Mouse (Mus musculus) granulocyte monocyte progenitor cell, adult 5-6 weeks (primary cell): ENCODE results near the gene Gpr179. TPM values are rescaled to one million over a fixed set of nuclear protein-coding genes. Genes with fewer than 3 reads are reported as not detected.
"Not testable (repeated sequence)": the region's sequence is repeated elsewhere in the genome, so short reads cannot be mapped to it uniquely, and the experiment has no call there.

ENCODE experiments used
- ATAC-seq: replicated peaks from 2 replicates; pipeline ENCODE4 v1.8.0; 2016; ENCODE audit warnings: mild to moderate bottlenecking, moderate TSS enrichment, inconsistent platforms; ENCODE audit not compliant: poor library complexity, severe bottlenecking
- total RNA-seq, 2 experiments: library from RNA; stranded (forward) in 1 of 2; stranded (reverse) in 1 of 2; fragments of 200-712, 200-1000 nt in 1 of 2; fragments of >200 nt in 1 of 2; fragmentation: Nextera tagmentation in 1 of 2; gene quantifications; 2 replicates each; pipeline ENCODE4 v1.2.3; 2014 to 2017

The Gpr179 gene
- total RNA-seq, 2 experiments from 2014 or later, result 0.10 to 0.71 TPM

DNA sequence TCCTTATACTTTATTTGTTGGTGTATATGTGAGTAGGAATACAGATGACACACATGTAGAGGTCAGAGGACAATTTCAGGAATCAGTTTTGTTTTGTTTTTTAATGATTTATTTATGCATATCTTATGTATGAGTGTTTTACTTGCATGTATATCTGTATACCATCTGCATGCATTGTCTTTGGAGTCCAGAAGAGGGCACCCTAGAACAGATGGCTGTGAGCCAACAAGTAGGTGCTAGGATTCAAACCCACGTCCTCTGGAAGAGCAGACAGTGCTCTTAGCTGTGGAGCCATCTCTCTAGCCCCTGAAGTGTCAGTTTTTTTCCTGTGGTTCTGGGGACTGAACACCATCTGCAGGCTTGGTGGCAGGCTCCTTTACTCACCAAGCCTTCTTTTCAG lies 26.7 kb downstream of the Gpr179 start:
- no peak for ATAC-seq

DNA sequence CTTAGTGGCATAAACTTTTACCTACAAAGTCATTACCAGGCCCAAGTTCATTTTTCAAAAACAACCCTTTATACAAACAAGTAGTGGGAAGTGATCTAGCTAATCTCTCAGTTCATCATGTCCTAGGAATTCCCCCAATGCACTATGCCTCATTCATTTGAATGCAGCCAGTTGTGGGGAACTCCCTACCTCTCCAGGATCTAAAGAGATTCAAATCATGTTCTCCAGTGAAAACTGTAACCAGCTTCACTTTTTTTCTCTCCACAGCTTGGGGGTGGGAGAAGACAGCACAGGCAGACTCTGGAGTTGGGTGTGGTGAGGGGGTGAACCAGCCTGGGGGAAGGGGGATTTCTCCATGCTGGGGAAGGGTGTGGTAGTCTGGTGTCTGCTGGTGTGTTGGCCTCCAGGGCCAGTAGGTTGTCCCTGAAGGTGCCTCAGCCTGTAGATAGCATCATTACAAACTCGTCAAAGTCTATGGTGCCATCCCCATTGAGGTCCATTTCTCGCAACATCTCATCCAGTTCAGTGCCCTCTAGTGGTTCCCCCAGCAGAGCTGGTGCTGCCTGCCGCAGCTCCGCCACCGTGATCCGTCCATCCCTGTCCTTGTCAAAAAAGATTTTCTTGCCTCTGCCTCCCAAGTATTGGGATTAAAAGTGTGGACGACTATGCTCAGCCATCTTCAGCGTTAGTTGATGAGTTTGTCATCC lies 29.8 kb downstream of the Gpr179 start:
- peak; percentile 61; the same call in 1 of the 2 replicates for ATAC-seq

DNA sequence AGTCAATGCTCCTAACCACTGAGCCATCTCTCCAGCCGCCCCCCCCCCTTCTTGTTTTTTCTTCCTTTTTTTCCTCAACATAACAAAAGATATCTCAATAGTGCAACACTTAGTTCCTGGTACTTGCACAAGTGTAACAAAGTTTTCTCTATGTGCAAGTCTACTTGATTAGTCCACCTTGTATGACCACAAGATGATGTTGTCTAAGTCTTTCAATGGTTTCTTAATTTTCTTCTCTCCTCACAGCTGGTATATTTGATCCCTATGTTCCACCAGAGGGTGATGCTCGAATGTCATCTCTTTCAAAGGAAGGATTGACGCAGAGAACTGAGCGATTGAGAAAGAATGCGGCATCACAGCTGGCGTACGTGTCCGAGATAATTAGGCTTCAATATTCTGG lies 30.7 kb downstream of the Gpr179 start:
- no peak; the same call in 1 of the 2 replicates for ATAC-seq

DNA sequence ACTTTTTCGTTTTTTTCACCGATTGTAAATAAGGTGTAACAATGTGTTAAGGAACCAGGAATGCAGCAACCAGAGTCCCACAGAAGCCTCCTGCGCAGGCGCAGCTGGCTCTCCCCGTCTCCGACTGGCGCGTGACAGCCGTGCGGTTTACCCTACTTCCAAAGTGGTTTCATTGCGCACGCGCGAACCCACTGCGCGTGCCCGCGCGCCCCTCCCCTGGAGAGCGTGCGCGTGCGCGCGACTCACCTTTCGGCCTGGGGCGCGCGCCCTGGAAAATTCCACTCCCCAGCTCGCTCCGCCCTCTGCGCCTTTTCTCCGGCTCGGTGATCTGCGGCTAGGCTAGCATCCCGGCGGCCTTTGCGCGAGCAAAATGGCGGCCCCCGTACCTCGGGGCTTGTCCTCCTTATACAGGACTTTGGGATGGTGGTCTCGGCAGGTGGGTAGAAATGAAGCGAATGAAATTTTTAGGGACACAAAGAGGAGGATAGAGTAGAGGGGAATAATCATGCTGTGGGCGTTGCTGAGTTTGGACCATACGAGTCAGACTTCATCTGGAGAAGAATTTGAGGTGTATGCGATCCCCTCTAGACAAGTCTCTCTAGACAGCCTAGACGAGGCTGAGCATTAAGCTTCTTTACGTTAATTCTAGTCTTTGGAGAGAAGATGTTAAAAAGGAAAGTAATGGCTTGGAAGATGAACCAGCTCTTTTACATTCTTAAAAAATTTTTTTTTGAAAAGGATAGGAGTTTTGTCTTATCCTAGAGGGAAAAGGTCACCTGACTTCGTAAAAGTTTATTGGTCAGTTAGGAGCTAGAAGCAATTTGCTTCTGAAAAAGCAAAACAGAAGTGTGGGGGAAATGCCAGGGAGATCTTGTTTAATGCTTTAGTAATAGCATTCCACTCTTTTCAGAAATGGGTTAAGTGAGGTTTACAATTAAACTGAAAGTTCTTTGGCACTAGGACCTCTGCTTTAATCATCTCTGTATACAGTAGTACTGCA lies 36.1 kb downstream of the Gpr179 start, which contains the start of gene Mrpl45:
Gene Mrpl45, plus strand, starts transcription at position 213 of the 1,000 bp plus-strand sequence.
- peak; percentile 97 for ATAC-seq

DNA sequence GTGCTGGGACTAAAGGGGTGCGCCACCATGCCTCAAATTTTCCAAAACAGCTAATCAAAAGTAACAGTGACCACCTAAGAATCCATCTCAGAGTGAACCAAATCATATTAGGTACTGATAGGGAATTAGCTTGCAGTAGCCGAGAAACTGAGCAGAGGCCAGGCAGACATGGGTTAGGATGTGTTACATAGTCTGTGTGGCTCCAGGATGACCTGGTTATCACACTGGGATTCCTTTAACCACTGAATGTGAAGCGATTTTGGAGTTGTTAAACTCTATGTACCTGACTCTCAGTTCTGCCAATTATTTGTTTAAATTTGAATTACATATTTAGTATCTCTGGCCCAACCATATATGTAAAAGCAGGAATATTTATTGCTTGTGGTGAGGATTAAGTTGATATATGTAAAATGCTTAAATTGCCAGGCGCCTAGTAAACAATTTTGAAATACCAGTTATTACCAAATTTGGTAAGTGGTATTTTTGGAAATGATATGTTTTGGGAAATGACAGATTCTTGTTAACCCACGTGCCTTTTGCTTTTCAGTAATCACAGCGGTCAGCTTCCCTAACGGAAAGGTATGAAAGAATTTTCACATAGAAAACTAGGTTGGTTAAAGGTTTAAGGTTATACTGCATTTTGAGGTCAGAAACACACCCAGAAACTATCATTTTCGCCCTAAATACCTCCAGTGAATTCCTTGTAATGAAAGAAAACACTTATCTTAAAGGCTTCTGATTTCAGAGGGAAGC lies 37.0 kb downstream of the Gpr179 start:
- no peak for ATAC-seq

DNA sequence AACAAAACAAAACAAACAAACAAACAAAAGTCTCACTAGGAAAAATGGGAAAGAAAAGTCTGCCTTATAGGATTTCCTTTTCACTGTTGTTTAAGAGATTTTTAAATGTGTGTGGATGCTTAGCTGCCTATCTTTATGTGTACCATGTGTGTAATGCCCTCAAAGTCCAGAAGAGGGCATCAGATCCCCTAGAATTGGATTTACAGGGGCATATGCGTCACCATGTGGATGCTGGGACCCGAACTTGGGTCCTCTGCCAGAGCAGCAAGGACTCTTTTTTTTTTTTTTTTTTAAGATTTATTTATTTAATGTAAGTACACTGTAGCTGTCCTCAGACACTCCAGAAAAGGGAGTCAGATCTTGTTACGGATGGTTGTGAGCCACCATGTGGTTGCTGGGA lies 37.8 kb downstream of the Gpr179 start:
- no peak for ATAC-seq

DNA sequence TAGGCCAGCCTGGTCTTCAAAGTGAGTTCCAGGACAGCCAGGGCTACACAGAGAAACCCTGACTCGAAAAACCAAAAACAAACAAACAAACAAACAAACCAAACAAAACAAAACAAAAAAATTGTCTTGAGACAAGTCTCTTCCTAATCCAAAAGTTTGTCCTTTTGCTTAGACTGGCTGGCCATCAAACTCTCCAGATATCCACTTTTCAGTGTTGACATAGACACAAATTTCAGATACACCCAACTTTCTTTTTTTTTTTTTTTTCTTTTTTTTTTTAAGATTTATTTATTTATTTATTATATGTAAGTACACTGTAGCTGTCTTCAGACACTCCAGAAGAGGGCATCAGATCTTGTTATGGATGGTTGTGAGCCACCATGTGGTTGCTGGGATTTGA lies 39.0 kb downstream of the Gpr179 start:
- ATAC-seq, result not testable (repeated sequence)

DNA sequence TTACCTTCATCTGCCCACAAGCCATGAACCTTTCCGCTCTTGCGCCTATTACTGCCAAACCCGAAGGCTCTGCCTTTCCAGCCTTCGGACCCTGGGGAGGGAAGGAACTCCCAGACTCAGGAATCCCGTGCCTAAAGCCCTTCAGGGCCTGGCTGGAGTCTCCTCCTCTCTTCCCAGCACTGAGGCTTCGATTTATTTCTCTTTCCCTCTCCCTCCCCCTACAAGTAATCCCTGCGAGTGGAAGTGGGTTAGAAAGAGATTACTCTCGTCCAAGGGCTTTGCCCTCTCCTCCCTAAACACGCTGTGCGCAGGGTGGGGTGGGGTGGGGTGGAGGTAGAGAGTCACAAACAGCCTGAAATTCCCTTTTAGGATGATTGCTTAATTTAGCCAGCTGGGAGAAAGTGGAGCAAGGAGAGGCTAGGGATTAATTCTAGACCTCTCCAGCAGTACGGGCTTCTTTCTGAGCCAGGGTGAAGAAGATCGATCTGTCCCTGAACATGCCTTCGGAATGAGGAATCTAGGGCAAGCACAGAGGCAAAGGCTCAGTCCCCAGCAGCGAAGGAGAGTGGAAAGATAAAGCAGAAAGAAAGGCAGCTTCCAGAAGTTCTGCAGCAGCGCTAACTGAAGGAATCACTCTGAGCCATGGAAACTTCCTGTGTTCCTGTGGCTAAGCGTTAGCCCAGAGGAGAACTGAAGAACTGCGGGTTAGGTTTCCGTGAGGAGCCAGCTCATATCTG lies 40.8 kb downstream of the Gpr179 start:
- ATAC-seq, result no peak

DNA sequence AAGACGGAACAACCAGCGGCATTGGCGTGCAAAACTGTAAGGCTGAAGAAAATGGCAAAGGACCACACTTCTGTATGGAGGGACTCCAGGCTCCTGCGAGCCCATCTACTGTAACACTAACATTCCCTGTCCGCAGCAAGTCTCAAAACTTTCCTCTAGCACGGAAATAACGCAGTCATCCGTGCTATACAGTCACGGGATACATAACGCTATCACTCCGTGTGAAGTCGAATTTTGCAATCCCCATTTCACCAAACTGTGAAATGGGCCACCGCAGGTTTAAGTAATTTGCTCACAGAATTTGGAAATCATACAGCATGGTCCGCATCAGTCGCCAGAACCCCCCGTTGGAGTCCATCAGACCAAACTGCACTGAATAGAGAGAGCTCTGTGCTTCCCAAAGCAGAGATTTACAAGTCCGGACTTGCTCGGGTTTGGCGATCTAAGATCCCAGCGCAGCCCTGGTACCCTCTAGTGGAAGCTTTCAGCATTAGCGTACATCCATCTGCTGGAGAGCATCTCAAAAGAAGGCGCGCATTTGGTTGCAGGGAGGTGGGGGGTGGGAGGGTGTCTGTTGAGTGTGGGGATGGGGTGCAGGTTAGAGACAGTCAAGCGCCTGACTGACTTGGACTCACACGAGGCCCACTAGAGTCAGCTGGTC lies 41.8 kb downstream of the Gpr179 start:
- peak; percentile 81 for ATAC-seq

DNA sequence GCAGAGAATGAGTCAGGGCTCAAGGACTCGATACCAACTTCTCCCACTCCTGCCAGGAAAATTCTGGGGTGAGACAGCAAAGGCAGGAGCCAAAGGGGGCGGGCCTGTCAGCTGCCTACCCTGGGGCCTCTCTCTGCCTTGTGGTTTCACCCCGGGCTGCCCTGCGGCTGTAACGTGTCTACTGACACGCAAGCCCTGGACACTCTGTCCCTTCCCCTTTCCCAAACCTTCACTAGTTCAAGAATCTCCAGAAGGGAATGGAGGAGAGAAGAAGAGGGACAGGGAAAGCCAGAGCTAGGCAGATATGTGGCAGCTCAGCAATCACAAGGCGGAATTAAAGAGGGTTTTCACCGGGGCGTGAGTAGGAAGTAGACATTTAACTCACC lies 42.4 kb downstream of the Gpr179 start:
- ATAC-seq, result peak; percentile 87

DNA sequence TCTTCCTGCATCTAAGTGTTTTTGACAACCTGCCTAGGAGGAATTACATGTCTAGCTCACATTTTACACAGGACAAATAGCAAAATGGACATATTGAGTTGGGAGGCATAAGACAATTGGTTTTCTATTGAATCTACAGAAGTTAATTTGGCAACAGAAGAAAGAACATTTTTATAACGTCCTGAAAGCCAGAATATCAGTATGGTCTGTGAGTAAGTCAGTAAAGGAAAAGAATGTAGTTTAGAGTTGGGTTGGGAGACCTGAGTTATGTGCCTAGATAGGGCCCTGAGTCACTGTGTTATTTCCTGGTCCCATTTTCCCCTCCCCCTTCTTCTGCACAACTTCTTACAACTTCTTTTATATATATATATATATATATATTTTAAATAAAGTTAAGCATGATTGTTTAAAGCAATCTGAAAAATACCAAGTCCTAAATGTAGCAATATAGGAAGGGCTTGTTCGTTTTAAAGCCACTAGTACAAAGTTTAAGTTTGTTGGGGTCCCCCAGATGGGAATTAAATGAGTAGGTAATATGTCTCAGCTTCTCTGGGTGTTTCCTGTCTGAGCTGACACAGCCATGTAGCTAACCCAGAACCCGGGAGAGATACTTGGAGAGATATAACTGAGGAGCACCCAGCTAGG lies 42.9 kb downstream of the Gpr179 start:
- no peak for ATAC-seq

DNA sequence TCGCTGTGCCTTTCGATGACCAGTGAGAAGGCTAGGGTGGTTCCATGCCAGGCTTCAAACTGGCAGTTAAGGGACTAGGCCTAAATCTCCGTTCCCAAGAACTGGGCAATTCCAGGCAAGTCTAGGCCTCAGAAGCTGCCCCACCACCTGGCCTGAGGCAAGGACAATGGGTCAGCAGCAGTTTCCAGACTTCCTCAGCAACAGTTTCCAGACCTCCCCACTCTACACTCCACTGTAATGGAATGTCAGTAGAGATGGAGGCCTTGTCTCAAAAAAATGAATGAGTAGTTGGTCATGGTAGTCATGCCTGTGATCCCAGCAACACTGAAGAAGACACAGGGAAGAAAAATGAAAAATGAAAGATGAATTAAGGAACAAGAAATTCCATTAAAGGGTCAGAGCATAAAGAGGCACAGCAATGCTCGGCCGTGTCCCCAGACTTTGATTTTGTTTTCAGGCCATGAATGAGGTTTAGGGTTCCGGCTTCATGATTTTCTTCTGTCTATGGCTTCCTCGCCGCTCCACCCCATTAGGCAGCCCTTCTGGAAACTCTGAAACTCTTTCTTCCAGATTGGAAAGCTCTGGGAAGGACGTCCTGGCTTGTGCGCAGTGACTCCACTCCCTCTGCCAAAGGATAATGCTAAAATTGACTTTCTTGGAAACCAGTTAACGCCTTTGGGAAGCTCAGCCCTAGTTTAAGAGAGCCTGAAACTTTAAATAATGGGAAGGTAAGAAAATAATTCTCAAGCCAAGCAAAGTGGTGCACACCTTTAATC lies 44.4 kb downstream of the Gpr179 start:
- ATAC-seq, result no peak

DNA sequence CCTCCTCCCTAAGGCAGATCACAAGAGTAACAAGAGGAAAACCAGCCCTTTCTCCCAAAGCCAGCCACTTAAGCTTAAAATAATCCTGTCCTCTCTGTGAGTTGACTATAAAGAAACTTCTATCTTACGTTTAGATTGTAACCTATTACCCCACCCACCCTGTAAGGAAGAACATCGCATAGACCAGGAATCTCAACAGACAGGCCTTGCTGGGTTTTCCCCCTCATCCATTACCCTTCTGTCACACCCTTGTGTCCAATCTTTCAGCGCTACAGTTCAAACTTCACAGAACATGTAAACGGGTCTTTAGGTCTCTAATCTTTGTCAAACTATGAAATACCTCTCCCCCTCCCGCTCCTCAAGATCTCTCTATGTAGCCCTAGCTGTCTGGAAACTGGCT lies 47.2 kb downstream of the Gpr179 start:
- ATAC-seq, result no peak

DNA sequence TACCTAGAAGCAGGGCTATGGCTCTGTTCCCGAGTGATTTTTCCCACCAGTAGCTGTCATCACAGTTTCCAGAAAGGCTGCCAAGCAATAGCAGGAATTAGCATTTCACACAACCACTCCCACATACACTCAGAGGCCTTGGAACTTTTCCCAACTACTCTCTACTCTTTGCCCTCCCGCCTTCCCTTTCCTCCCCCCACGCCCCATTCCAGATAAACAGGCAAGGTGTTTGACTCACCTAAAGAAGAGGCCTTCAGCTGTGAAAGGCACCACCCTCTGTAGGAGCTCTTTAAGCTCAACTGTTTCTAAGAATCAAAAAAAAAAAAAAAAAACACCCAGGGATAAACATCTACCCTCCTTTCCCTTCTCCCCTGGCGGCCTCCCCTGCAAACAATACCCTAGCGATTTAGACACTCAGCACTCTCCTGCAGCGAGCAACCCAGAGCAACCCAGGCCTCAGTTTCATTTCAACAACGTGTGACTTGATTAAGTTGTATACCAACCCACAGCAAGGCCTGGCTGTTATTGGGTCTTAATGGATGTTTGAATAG lies 49.6 kb downstream of the Gpr179 start:
- ATAC-seq, result no peak

DNA sequence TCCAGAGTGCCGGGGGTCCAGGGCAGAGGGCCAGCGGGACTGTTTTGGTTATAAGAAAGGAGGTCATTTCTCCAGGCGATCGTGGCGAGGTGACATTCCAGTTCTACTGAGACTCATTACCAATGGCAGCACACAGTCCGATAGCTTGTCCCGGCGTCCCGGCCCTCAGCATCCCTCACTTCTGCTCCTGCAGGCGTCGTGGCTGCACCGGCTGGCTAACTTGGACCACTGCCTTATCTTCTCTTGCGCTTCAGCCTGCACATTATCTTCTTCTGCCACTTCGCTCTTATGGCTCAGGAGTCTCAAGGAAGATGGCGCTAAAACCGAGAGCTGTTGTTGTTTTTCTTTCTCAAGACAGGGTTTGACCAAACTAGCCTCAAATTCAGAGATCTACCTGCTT lies 50.5 kb downstream of the Gpr179 start:
- no peak for ATAC-seq

DNA sequence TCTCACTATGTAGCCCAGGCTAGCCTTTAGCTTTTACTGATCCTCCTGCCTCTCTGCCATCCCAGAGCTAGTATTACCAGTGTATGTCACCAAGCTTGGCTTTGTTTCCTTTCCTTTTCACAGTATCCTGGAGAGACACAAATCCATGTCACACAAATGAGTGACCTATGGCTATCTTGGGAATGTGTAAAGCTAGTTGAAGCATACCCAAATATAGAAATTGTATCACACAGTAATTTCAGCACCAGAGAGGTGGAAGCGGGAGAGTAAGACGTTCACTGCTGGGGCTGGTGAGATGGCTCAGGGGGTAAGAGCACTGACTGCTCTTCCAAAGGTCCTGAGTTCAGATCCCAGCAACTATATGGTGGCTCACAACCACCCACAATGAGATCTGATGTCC lies 51.9 kb downstream of the Gpr179 start:
- no peak for ATAC-seq

DNA sequence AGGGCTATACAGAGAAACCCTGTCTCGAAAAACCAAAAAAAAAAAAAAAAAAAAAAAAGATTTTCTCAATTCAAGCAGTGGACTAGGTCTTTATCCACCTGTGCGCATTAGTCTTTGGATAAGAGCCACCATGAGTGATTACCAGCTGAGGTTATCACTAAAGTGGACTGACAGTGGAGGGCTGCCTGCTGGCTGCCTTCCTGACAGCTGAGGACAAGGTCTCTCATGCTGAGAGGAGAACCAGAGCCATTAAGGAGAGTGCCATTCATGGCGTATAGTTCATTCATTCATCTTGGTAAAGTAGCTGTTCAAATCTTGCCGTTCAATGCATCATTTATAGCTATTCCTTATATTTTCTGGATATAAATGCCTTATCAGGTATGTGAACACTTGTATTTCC lies 55.3 kb downstream of the Gpr179 start:
- ATAC-seq, result no peak

DNA sequence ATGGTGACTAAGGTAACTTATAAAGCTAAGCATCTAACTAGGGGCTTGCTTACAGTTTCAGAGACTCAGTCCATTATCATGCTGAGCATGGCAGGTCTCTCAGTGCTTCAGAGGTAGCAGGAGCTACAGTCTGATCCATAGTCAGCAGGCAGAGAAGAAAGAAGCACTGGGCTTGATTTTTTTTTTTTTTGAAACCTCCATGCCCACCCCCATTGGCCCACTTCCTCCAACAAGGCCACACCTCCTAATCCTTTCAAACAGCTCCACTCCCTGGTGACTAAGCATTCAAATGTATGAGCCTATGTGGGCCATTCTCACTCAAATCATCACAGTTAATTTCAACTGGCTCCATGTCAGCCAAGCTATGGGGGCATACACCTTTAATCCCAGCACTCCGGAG lies 59.1 kb downstream of the Gpr179 start:
- no peak for ATAC-seq
